Mouse (Mus musculus) spleen, adult 2 months (tissue): Measurements from ENCODE around the gene C1rl.

Source experiments
- CTCF ChIP-seq: fragments of 200-500 bp; IDR thresholded peaks from 2 replicates; pipeline ENCODE4 v1.5.1; 2011; ENCODE audit warnings: mild to moderate bottlenecking, inconsistent platforms; ENCODE audit not compliant: insufficient read depth, insufficient read length, insufficient replicate concordance; ENCODE audit errors: extremely low read depth
- POLR2A ChIP-seq: fragments of 200-500 bp; IDR thresholded peaks from 2 replicates; pipeline ENCODE4 v1.6.1; 2011; ENCODE audit warnings: low read depth, low read length, inconsistent platforms

DNA sequence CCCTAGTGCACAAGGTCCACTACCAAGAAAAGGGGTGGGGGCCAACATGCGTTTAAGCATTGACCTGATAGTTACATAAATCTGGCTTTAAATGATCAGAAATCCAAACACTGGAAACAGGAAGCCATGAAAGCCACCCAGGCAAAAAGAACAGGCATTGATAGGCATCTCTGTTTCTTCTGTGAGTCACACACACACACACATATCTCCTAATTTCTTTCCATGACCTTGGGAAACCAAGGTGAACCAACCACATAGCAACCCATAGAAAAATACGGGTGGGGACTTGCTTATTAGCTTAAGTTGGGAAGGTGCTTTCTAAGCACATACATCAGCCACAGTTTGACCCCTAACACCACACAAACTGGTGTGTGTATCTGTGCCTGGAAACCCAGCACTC, 45.6 kb upstream of the C1rl start:
- no peak for TF ChIP-seq POLR2A
- no peak for TF ChIP-seq CTCF
